Mouse (Mus musculus) megakaryocyte, embryonic 14.5 days (primary cell): ENCODE data around the gene Pex5.

Experiments
- FLI1 ChIP-seq: IDR thresholded peaks from 2 replicates; pipeline ENCODE4 v1.6.1; 2012; ENCODE audit warnings: low read length, inconsistent platforms, mixed read lengths
- GATA1 ChIP-seq: IDR thresholded peaks from 3 replicates; pipeline ENCODE4 v1.6.1; 2012; ENCODE audit warnings: mixed read lengths, low read length, inconsistent platforms, borderline replicate concordance

- TF ChIP-seq FLI1 (no peak), GATA1 (no peak)
Observed at GRCm38 (mm10) chr6:124433688-124434324, 18.9 kb upstream of the Pex5 start.
